Mouse (Mus musculus) bone marrow macrophage, adult 2 months (primary cell): ENCODE measurements around the gene Tal1.

Experiments used
- CTCF ChIP-seq: IDR thresholded peaks from 2 replicates; pipeline ENCODE4 v1.5.1; 2012; ENCODE audit warnings: low read depth, mild to moderate bottlenecking, low read length, moderate library complexity
- POLR2A ChIP-seq: IDR thresholded peaks from 2 replicates; pipeline ENCODE4 v1.6.1; 2012; ENCODE audit warnings: mild to moderate bottlenecking, low read depth, low read length, borderline replicate concordance

GRCm38 (mm10) chr4:115035043-115035442 is 21.2 kb upstream of the Tal1 start:
- no peak for TF ChIP-seq CTCF
- no peak for TF ChIP-seq POLR2A
